Mouse (Mus musculus) gastrocnemius, postnatal 14 days (tissue): ENCODE data around the gene Gm5678. TPM values are rescaled to one million over a fixed set of nuclear protein-coding genes. Genes with fewer than 3 reads are reported as not detected.

Experiments used
- total RNA-seq, 2 experiments: library from RNA; stranded (reverse); gene quantifications; 2 replicates each; pipeline ENCODE4 v1.2.3; 2021

The Gm5678 gene
- total RNA-seq, 2 experiments from 2014 or later = 0.91 to 1.2 TPM

Other genes with a start within 250 kb of the Gm5678 start
- 1 to 10 TPM in 1 of 2 experiments, under 1 TPM in 1; 0.62 to 1.5 TPM for gene Setd4, start 24.0 kb upstream of the Gm5678 start, total RNA-seq
- gene Cbr1, start 22.2 kb upstream of the Gm5678 start, total RNA-seq = 10 to 100 TPM; 19.0 to 22.3 TPM
- 1 to 10 TPM; 3.0 to 3.6 TPM for gene Cbr3, start 55.1 kb downstream of the Gm5678 start, total RNA-seq
- gene Dop1b, start 83.8 kb downstream of the Gm5678 start, total RNA-seq = 10 to 100 TPM; 25.7 to 28.5 TPM
- gene Morc3, start 204.0 kb downstream of the Gm5678 start, total RNA-seq = 10 to 100 TPM; 10.5 to 16.8 TPM